Mouse (Mus musculus) embryonic facial prominence, embryonic 10.5 days (tissue): ENCODE results near the gene Sdr16c6. TPM values are rescaled to one million over a fixed set of nuclear protein-coding genes. Genes with fewer than 3 reads are reported as not detected.

Experiments
- DNase-seq: peaks from one replicate; pipeline ENCODE4 v3.0.0-alpha.2; 2017; ENCODE audit warnings: low spot score
- H3K27ac ChIP-seq: fragments of 300-500 bp; sonication (generic); replicated peaks from 2 replicates; pipeline ENCODE4 v1.5.1; 2016; ENCODE audit warnings: mild to moderate bottlenecking
- H3K27me3 ChIP-seq: fragments of 300-500 bp; sonication (generic); replicated peaks from 2 replicates; pipeline ENCODE4 v1.6.1; 2016; ENCODE audit warnings: low read depth, mild to moderate bottlenecking; ENCODE audit not compliant: poor library complexity, severe bottlenecking
- H3K36me3 ChIP-seq: fragments of 300-500 bp; sonication (generic); replicated peaks from 2 replicates; pipeline ENCODE4 v1.6.1; 2016; ENCODE audit warnings: mild to moderate bottlenecking, moderate library complexity
- H3K4me1 ChIP-seq: fragments of 300-500 bp; sonication (generic); 2 replicates; pipeline ENCODE4 v1.6.1; 2016
- H3K4me3 ChIP-seq: fragments of 300-500 bp; sonication (generic); 2 replicates; pipeline ENCODE4 v1.5.1; 2016; ENCODE audit warnings: mild to moderate bottlenecking, moderate library complexity
- H3K9me3 ChIP-seq: fragments of 300-500 bp; sonication (generic); 2 replicates; pipeline ENCODE4 v1.6.1; 2016; ENCODE audit warnings: mild to moderate bottlenecking
- WGBS: fragments of 180-500 bp; shearing (Covaris S2); methylation state at CpG from one replicate; pipeline ENCODE4 v1.1.7; 2016; 5-methylcytosine and 5-hydroxymethylcytosine counted together
- polyA plus RNA-seq: library from polyadenylated mRNA; unstranded; fragments of >200 nt; fragmentation: Nextera tagmentation; extraction: Ambion mirVana; gene quantifications from 2 replicates; pipeline ENCODE4 v1.2.1, GENCODE M21; 2016

Gene Sdr16c6
- not detected in 2 replicates for polyA plus RNA-seq

- no peaks in the 10 kb centered on the region for H3K36me3 ChIP-seq
- no peaks in the 10 kb centered on the region for H3K9me3 ChIP-seq
- no peaks in the 10 kb centered on the region for H3K4me1 ChIP-seq
- no peaks in the 10 kb centered on the region for H3K27me3 ChIP-seq
- WGBS = 81% methylated on average over 3 of the region's 3 CpGs
- DNase-seq = no peak
- no peak within 1 kb of the TSS for H3K27ac ChIP-seq
- no peak within 1 kb of the TSS for H3K4me3 ChIP-seq
Observed at GRCm38 (mm10) chr4:4077372-4077771, at the start of gene Sdr16c6. TSS of gene Sdr16c6 (minus strand) at chr4:4077522.

DNA sequence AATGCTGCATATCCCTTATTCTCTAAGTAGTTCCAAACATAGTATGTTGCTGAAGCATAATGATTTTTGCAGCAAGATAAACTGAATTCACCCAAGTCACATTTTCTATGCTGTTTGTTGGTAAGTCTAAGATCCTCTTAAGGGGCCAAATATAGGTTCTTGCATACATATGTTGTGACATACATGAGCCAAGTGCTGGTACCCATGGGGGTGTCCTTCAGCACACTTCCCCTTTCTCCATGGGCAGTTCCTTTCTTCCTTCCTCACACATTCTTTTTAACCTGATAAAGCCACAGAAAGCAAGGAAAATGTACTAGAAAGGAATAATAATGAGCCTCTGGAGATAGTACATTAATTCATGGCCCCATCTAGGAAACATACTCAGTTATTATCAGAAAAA lies 2.9 kb upstream of the Sdr16c6 start:
- H3K4me3 ChIP-seq = no peak overlapping the region
- no peaks in the 10 kb centered on the region for H3K9me3 ChIP-seq
- no peaks in the 10 kb centered on the region for H3K4me1 ChIP-seq
- H3K27me3 ChIP-seq = no peaks in the 10 kb centered on the region
- H3K36me3 ChIP-seq = no peaks in the 10 kb centered on the region
- H3K27ac ChIP-seq = no peak overlapping the region
- no peak for DNase-seq

- no peaks in the 10 kb centered on the region for H3K36me3 ChIP-seq
- no peak overlapping the region for H3K4me3 ChIP-seq
- no peak overlapping the region for H3K27ac ChIP-seq
- no peaks in the 10 kb centered on the region for H3K9me3 ChIP-seq
- no peaks in the 10 kb centered on the region for H3K27me3 ChIP-seq
- DNase-seq = no peak
- 86% methylated on average over 3 of the region's 3 CpGs for WGBS
- H3K4me1 ChIP-seq = no peaks in the 10 kb centered on the region
Observed at GRCm38 (mm10) chr4:4079132-4079531, 1.8 kb upstream of the Sdr16c6 start.

DNA sequence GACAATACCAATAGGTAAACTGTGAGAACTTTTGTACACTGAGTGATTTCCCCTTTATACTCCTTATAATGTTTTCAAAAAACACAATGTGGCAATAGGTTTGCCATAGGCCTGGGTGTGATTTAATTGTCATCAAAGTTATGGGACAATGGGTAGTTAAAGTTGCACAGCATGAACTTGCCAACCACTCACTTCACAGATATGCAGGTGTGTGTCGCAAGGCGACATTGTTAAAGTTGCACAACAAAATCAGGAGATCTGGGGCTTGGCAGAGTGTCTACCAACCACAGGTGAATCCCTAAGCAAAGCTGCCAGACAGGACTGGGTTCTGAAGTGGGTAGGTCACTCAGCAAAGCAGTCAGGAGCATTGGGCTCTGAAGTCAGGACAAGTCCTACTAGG lies 1.3 kb downstream of the Sdr16c6 start:
- no peak for DNase-seq
- WGBS = 89% methylated on average over 2 of the region's 2 CpGs
- Histone ChIP-seq H3K9me3 (no peaks in the 10 kb centered on the region), H3K27me3 (no peaks in the 10 kb centered on the region), H3K27ac (no peak overlapping the region), H3K4me1 (no peaks in the 10 kb centered on the region), H3K4me3 (no peak overlapping the region), H3K36me3 (no peaks in the 10 kb centered on the region)

Other genes starting within 250 kb of the Sdr16c6 start
- 654 and 704 TPM in 2 replicates for gene Gm11808, start 103.9 kb downstream of the Sdr16c6 start, polyA plus RNA-seq